Mouse (Mus musculus) G1E (cell line): ENCODE data around the gene Adora1. TPM values are rescaled to one million over a fixed set of nuclear protein-coding genes. Genes with fewer than 3 reads are reported as not detected.

Experiments used
- ATAC-seq: 2 replicates; pipeline ENCODE4 v1.8.0; 2016; ENCODE audit warnings: mild to moderate bottlenecking; ENCODE audit not compliant: insufficient number of reproducible peaks, poor library complexity, low FRiP score, severe bottlenecking; ENCODE audit errors: extremely low read depth
- DNase-seq: peaks from one replicate; pipeline ENCODE4 v3.0.0; 2012; ENCODE audit warnings: low spot score
- H3K27me3 ChIP-seq: 2 replicates; pipeline ENCODE4 v1.6.1; 2012; ENCODE audit warnings: mild to moderate bottlenecking, low read length, inconsistent platforms; ENCODE audit not compliant: insufficient read depth
- H3K36me3 ChIP-seq: replicated peaks from 2 replicates; pipeline ENCODE3; 2012; ENCODE audit warnings: mild to moderate bottlenecking, inconsistent platforms
- H3K4me1 ChIP-seq: 2 replicates; pipeline ENCODE4 v1.6.1; 2012; ENCODE audit warnings: low read depth, low read length, inconsistent platforms, mixed read lengths; ENCODE audit not compliant: insufficient read depth
- H3K4me3 ChIP-seq: 2 replicates; pipeline ENCODE4 v1.5.1; 2012; ENCODE audit warnings: low read depth, mild to moderate bottlenecking, inconsistent platforms, low read length, moderate library complexity, mixed read lengths
- H3K9me3 ChIP-seq: replicated peaks from 2 replicates; pipeline ENCODE4 v1.6.1; 2012; ENCODE audit warnings: inconsistent platforms
- CTCF ChIP-seq: IDR thresholded peaks from 2 replicates; pipeline ENCODE4 v1.5.1; 2012; ENCODE audit warnings: low read depth, low read length, inconsistent platforms, mixed read lengths
- GATA1 ChIP-seq: IDR thresholded peaks from 2 replicates; pipeline ENCODE4 v1.6.1; 2012; ENCODE audit warnings: borderline replicate concordance, low read length, inconsistent platforms, mixed read lengths
- GATA2 ChIP-seq: IDR thresholded peaks from 2 replicates; pipeline ENCODE4 v1.6.1; 2012; ENCODE audit warnings: low read depth, low read length, inconsistent platforms, borderline replicate concordance
- POLR2AphosphoS5 ChIP-seq: IDR thresholded peaks from 2 replicates; pipeline ENCODE4 v1.6.1; 2012; ENCODE audit warnings: low read depth, low read length, inconsistent platforms; ENCODE audit not compliant: insufficient replicate concordance
- TAL1 ChIP-seq: conservative IDR thresholded peaks from 2 replicates; pipeline ENCODE4 v1.6.1; 2012; ENCODE audit warnings: low read depth, low read length, inconsistent platforms, mixed read lengths
- polyA plus RNA-seq: library from polyadenylated mRNA; stranded (reverse); fragments of >175 nt; gene quantifications from 2 replicates; pipeline ENCODE4 v1.2.3, GENCODE M21; 2012
- total RNA-seq, 2 experiments: library from RNA; stranded (forward) in 1 of 2; stranded (reverse) in 1 of 2; fragments of 200-1000 nt in 1 of 2; fragments of >200 nt in 1 of 2; fragmentation: Nextera tagmentation in 1 of 2; gene quantifications; 2 replicates each; pipeline ENCODE4 v1.2.3; 2014 to 2017

The Adora1 gene
- total and polyA plus RNA-seq, 3 experiments = 0.16 TPM; not detected in 2

GRCm38 (mm10) chr1:134163476-134163875 lies 71.8 kb downstream of the Adora1 start:
- H3K36me3 ChIP-seq = no peaks in the 10 kb centered on the region
- H3K27me3 ChIP-seq = peaks cover 42% of the 10 kb centered on the region
- no peaks in the 10 kb centered on the region for H3K9me3 ChIP-seq
- ATAC-seq = no peak
- no peak for DNase-seq
- H3K4me3 ChIP-seq = no peak overlapping the region
- TF ChIP-seq GATA1 (no peak), POLR2AphosphoS5 (no peak), TAL1 (no peak), CTCF (no peak), GATA2 (no peak)
- peaks cover 3% of the 10 kb centered on the region; the same call in 1 of the 2 replicates for H3K4me1 ChIP-seq

- no peaks in the 10 kb centered on the region for H3K9me3 ChIP-seq
- ATAC-seq (no peak), DNase-seq (no peak)
- TF ChIP-seq CTCF (no peak), GATA2 (no peak), POLR2AphosphoS5 (no peak), TAL1 (no peak), GATA1 (no peak)
- H3K4me1 ChIP-seq = no peaks in the 10 kb centered on the region
- peaks cover 36% of the 10 kb centered on the region for H3K27me3 ChIP-seq
- no peak overlapping the region for H3K4me3 ChIP-seq
- no peaks in the 10 kb centered on the region for H3K36me3 ChIP-seq
These were observed 72.6 kb downstream of the Adora1 start for GRCm38 (mm10) chr1:134162510-134163225.

GRCm38 (mm10) chr1:134161399-134161798 lies 73.8 kb downstream of the Adora1 start:
- H3K4me3 ChIP-seq = no peak overlapping the region
- DNase-seq = no peak
- ATAC-seq = no peak
- no peaks in the 10 kb centered on the region for H3K36me3 ChIP-seq
- H3K27me3 ChIP-seq = peaks cover 28% of the 10 kb centered on the region
- TF ChIP-seq POLR2AphosphoS5 = no peak
- no peak for TF ChIP-seq TAL1
- TF ChIP-seq GATA2 = no peak
- TF ChIP-seq GATA1 = no peak
- TF ChIP-seq CTCF = no peak
- H3K9me3 ChIP-seq = no peaks in the 10 kb centered on the region
- H3K4me1 ChIP-seq = no peaks in the 10 kb centered on the region

DNA sequence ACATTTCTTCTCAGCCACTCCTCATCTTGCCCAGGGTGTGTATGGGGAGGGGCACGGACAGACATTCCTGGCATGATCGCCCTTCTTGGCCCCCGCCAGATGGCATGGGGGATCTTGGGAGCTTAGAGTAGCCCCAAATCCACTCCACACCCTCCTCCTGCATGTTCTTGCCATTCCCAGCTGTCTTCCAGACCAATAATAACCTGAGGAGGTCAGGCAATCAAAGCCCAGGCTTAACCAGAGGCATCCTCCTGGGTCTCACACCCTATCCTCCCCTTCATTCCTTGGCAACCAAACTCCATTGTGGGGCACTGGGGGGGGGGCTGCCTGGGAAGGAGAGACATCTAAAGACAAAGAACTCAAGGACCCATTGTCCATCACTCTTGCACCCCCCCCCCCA lies 74.8 kb downstream of the Adora1 start:
- no peak for DNase-seq
- no peak for TF ChIP-seq POLR2AphosphoS5
- TF ChIP-seq GATA1 = no peak
- TF ChIP-seq TAL1 = no peak
- no peak for TF ChIP-seq GATA2
- no peak for TF ChIP-seq CTCF
- peaks cover 27% of the 10 kb centered on the region for H3K27me3 ChIP-seq

DNA sequence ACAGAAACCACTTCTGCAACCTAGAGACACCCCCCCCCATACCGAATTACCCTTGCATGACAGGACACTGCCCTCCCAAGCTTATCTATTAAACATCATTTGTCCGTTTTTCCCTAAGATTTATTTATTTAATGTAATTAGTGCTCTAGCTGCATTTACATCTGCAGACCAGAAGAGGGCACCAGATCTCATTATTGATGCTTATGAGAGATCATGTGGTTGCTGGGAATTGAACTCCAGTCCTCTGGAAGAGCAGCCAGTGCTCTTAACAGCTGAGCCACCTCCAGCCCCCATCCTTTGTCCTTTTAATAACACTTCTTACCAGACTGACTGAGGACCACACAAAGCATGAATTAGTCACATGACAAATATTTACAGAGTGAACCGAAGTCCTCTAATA lies 80.6 kb downstream of the Adora1 start:
- H3K36me3 ChIP-seq = no peaks in the 10 kb centered on the region
- TF ChIP-seq TAL1 = no peak
- peak; percentile 36; the same call in 1 of the 2 replicates for TF ChIP-seq CTCF
- no peak for TF ChIP-seq POLR2AphosphoS5
- 0 out of 2 replicates have a peak, but pooled peaks cover 2% of the 10 kb centered on the region for H3K9me3 ChIP-seq
- peaks cover 14% of the 10 kb centered on the region for H3K27me3 ChIP-seq
- H3K4me3 ChIP-seq = no peak overlapping the region
- DNase-seq (no peak), ATAC-seq (no peak)
- H3K4me1 ChIP-seq = peaks cover 47% of the 10 kb centered on the region

More for the DNA sequence above, 74.8 kb downstream of the Adora1 start:
- Histone ChIP-seq H3K4me1 (peaks cover 5% of the 10 kb centered on the region), H3K36me3 (no peaks in the 10 kb centered on the region), H3K9me3 (no peaks in the 10 kb centered on the region), H3K4me3 (no peak overlapping the region)
- no peak for ATAC-seq

GRCm38 (mm10) chr1:134154121-134154520 lies 81.1 kb downstream of the Adora1 start:
- DNase-seq = no peak
- Histone ChIP-seq H3K36me3 (no peaks in the 10 kb centered on the region), H3K9me3 (0 out of 2 replicates have a peak, but pooled peaks cover 2% of the 10 kb centered on the region), H3K4me3 (no peak overlapping the region), H3K4me1 (peaks cover 47% of the 10 kb centered on the region), H3K27me3 (peaks cover 15% of the 10 kb centered on the region)
- ATAC-seq = no peak
- TF ChIP-seq POLR2AphosphoS5 = no peak
- no peak for TF ChIP-seq CTCF
- TF ChIP-seq GATA2 = no peak
- TF ChIP-seq GATA1 = no peak
- TF ChIP-seq TAL1 = no peak
